Mouse (Mus musculus) liver, postnatal 0 days (tissue): ENCODE data around the gene Grap.

Experiments
- CTCF ChIP-seq: sonication (generic); IDR thresholded peaks from 2 replicates; pipeline ENCODE4 v1.5.1; 2016; ENCODE audit warnings: antibody characterized with exemption, low read depth
- EP300 ChIP-seq: IDR thresholded peaks from 2 replicates; pipeline ENCODE4 v1.6.1; 2016; ENCODE audit warnings: antibody characterized with exemption, low read depth, mild to moderate bottlenecking

DNA sequence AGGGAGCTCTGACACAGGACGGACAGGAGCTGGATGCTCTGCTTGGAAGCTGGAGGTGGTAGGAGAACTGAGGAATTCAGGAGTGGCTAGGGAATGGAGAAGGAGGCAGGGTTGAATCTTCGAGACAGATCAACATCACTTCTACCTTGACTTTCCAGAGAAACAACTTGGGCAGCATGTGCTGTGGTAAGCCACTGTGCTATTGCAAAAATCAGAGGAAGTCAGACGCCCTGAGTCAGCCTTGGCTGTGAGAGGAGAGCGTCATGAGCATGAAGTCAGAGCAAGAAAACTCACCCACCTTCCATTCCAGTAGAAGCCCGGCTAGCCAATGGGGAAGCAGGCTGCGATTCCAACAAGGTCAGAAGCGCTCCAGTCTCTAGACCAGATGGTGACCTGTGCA, 11.0 kb upstream of the Grap start:
- TF ChIP-seq EP300 (no peak), CTCF (no peak)
